Mouse (Mus musculus): ENCODE measurements at regions not wholly inside any gene's neighbourhood (a gene's known extent, or its start where the extent isn't known, plus 50 kb on each side); places are given as distances from the start of the nearest gene placed in this dataset.

- TF ChIP-seq GATA1 (IDR thresholded peaks at IDR 0.05; ENCODE audit: borderline replicate concordance, low read length) (no peak), FLI1 (IDR thresholded peaks at IDR 0.05; ENCODE audit: low read length) (no peak)
Observed at GRCm38 (mm10) chr4:125824525-125824924, 199.8 kb upstream of the Csf3r start.

All from megakaryocyte, embryonic 14.5 days (primary cell).